Mouse (Mus musculus) retina, postnatal 1 day (tissue): ENCODE measurements at regions not wholly inside any gene's neighbourhood (a gene's known extent, or its start where the extent isn't known, plus 50 kb on each side); places are given as distances from the start of the nearest gene placed in this dataset.

Experiments used
- DNase-seq: peaks from one replicate; pipeline ENCODE4 v3.0.0-alpha.2; 2012

DNA sequence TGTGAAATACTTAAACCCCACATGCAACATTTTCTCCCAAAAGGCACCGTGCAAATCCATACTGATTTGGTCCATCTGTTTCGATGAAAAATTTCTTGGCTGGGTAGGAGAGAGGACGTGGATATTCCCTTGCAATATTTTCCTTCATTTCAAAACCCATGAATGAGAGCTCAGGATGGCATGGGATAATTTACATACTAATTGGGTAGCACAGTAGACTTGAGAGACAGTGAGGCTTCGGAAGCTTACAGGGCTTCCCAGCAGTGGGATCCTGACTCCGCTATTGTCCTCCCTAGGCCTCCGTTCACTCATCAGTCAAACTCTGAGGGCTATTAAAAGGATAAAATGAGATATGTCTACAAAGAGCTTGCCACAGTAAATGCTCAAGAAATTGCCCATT lies 59.8 kb downstream of the Sox3 start:
- DNase-seq = no peak

- DNase-seq = peak; percentile 80
Observed at GRCm38 (mm10) chrX:60831330-60832027, 61.8 kb downstream of the Sox3 start.

DNA sequence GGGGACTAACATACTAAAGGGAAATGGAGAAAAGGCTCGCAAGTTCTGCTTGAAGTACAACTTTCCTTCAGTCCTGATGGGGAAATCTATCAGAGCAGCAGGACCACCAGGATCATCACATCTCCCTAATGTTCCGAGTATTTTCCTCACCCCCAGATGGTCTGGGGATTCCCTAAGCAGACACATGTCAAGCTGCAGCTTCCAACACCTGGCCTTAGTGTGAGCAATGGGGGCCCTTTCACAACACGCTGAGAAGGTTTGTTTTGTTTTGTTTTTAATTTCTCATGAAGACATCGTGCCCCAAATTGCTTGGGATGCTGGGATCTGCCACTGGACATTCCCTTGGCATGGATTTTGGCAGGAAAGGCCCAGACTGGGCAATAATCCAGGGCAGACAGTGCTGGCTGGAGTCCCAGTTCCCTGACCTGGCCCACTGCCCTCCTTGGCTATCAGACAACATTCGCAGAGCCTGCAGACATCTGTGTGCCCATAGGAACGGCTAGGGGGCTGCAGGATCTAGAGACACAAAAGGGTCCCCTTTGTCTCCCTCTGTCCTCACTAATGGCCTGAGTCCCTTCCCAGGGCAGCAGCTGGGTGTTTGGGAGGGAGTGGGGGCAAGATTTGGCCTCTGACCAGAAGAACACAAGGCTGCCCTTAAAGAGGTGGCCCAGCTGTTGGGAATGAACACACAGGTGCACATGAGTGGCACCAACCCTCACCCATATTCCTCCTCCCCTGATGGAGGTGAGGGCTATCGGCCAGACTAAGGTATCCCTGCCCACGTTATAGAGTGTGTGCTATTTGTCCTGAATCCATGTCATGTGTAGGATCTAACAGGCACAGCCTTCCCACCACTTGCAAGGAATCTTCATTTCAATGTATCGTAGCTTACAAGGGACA lies 67.8 kb downstream of the Sox3 start:
- peak; percentile 91 for DNase-seq

DNA sequence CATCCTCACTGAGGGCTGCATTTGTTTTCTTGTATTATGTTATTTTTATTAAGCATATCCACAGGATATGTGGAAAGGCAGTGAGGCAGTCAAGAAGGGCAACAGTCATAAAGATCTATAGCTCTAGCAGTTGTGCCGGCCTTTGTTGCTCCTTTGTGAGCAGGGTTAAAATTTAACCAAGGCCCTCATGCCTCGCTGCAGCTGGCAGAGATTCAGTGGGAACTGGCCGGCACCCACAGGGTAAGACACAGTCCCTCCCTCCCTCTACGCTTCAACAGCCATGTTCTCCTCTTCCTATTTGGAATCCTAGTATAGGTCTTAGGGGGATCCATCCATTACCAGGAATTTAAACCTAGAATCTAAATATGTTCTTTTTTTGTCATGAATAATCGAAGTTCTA lies 94.7 kb downstream of the Sox3 start:
- DNase-seq = no peak

GRCm38 (mm10) chrX:60780766-60781165 lies 112.5 kb downstream of the Sox3 start:
- DNase-seq = no peak

- peak; percentile 57 for DNase-seq
Observed at GRCm38 (mm10) chrX:60780161-60780560, 113.1 kb downstream of the Sox3 start.

- DNase-seq = no peak
Observed at GRCm38 (mm10) chrX:60773645-60774044, 119.6 kb downstream of the Sox3 start.

DNA sequence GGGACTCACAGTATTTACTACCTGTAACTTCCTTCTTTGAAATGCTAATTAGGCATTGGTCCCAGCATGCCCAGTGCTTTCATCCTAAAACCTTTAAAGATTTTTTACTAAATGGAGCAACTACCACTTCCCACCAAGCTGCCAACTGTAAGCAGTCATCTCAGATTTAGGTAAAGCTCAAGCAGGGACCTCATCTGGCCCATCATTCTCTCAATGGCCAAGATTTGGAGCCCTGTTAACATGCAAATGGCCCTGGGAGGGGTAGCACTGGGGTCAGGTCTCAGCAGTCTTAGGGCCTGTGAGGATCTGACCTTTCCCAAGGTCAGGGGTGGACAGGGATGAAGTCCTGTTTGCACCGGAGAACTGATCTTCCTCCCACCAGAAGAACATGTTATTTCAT lies 120.8 kb downstream of the Sox3 start:
- no peak for DNase-seq

- peak; percentile 26 for DNase-seq
Observed at GRCm38 (mm10) chrX:60750456-60750855, 142.8 kb downstream of the Sox3 start.

- peak; percentile 88 for DNase-seq
Observed at GRCm38 (mm10) chrX:60743971-60744370, 149.3 kb downstream of the Sox3 start.

DNA sequence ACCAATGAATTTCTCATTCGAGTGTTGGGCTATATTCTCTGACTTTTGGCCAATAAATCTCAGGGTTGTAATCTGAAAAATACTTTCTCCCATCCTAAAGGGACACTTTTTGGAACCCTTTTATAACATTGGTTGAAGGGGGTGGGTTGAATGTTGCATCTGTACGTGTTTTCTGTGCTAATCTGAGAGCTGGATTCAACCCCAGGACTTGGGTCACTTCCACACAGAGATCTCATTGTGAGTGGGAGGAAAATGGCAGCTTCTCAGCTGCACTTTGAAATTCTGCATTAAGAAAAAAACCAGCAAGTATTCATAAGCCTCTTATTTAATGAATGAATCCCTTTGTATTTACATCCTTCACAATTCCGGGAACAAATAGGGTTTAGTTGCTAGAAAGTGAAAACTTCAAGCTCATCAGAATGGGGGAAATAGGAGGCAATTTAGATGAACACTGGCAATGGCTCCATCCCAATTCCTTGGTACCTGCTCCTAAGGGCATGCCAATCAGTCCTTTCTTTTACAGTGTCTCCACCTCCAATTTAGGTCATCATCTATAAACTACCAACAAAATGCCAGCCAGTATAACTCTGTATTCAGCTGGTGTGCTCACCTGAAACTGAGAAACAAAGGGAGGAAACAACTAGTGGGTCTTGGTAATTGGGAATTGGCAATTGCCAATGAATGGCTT lies 150.1 kb downstream of the Sox3 start:
- peak; percentile 13 for DNase-seq

- no peak for DNase-seq
Observed at GRCm38 (mm10) chrX:60719428-60720151, 127.1 kb upstream of the Atp11c start.

DNA sequence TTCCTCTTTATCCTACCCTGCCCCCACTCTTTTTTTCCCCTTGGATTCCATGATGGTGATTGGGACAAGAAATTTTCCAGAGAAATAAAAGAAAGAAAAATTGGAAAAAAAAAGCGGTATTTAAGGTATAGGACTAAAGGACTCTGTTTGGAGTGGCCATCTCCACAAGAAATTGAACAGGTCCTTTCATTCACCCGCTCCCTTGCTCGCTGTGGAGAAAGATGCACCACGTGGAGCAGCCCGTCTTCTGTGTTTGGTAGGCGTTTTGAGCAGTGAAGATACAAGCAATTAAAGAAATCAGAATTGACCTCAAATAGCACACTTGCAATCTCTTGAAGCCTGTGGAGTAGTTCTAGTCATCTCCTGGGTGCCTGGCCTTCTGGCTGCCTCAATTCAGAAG lies 126.3 kb upstream of the Atp11c start:
- no peak for DNase-seq

DNA sequence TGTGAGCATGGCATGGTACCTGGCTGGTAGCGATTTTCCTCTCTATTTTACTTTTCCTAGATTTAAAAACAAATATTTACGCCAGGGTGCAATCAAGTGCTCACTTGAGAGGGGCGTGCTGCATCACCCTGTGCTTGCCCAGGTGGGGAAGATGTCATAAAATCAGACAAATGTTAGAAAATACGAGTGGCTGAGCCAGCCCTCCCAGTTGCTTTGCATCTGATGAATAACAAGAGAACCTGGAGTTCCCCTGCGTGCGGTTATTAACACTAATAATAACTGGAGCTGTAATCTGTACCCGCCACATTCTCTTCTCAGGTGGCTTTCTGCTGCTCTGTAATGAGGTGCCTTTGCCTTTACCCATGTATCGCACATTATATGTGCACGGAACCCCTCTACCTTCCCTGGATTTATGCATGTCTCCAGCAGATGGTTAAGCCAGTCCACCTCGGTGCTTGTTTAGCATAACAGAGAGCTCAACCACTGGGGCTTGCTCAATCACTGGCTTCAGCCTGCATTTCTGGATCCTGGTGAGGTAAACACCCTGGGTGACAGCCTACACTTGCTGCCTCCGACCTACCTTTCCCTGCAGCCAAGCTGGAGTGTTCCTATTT lies 125.8 kb upstream of the Atp11c start:
- no peak for DNase-seq

DNA sequence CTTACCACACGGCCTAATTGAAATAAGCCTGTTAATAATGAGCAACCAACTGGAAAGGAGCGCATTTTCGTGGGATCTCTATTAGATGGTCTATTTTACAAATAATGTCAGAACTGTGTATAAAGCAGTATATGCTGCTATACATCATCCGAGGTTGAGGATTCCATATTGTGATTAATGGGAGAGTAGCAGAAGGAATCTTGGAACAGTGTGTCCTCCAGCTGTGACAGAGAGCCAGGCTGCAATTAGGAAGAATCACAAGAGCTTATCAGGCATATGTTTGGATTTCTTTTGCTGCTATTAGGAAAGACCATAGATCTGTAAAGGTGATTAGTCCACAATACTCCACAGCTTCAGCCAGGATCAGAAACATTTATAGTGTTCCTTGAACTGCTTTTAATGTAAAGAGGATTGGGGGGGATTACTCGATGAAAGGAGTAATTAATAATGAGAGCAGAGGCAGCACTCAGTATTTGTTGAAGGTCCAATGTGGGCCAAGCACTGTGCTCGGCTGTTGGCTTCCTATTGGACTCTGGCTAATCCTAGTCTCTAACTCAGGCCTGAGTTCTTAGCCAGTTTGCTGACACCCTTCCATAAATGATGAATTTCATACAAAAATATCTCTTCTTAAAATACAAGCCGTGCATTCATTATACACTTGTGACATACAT lies 88.7 kb upstream of the Atp11c start:
- DNase-seq = peak; percentile 59

GRCm38 (mm10) chrX:60644726-60645318 lies 52.3 kb upstream of the Atp11c start:
- peak; percentile 58 for DNase-seq
